Mouse (Mus musculus) lung, postnatal 0 days (tissue): ENCODE measurements around the gene Zswim4. TPM values are rescaled to one million over a fixed set of nuclear protein-coding genes. Genes with fewer than 3 reads are reported as not detected.

Experiments
- ATAC-seq: fragments of 200-750 bp; cut with Nextera tagmentation; 2 replicates; pipeline ENCODE4 v1.8.0; 2017; ENCODE audit warnings: moderate library complexity
- DNase-seq: peaks from one replicate; pipeline ENCODE4 v3.0.0-alpha.2; 2016; ENCODE audit warnings: low spot score
- H3K27ac ChIP-seq: fragments of 300-500 bp; sonication (generic); 2 replicates; pipeline ENCODE4 v1.5.1; 2014; ENCODE audit warnings: antibody characterized with exemption, mild to moderate bottlenecking, low read length, mixed read lengths
- H3K27me3 ChIP-seq: fragments of 300-500 bp; sonication (generic); replicated peaks from 2 replicates; pipeline ENCODE4 v1.6.1; 2014; ENCODE audit warnings: low read length, mixed read lengths; ENCODE audit not compliant: insufficient read depth
- H3K36me3 ChIP-seq: fragments of 300-500 bp; sonication (generic); 2 replicates; pipeline ENCODE4 v1.6.1; 2014; ENCODE audit warnings: low read length, mixed read lengths; ENCODE audit not compliant: insufficient read depth
- H3K4me1 ChIP-seq: fragments of 300-500 bp; sonication (generic); 2 replicates; pipeline ENCODE4 v1.6.1; 2014; ENCODE audit warnings: antibody characterized with exemption, low read depth, low read length, mixed read lengths; ENCODE audit not compliant: insufficient read depth
- H3K4me2 ChIP-seq: fragments of 300-500 bp; sonication (generic); replicated peaks from 2 replicates; pipeline ENCODE4 v1.6.1; 2014; ENCODE audit warnings: low read depth, mild to moderate bottlenecking, low read length, moderate library complexity, mixed read lengths
- H3K4me3 ChIP-seq: fragments of 300-500 bp; sonication (generic); 2 replicates; pipeline ENCODE4 v1.5.1; 2014; ENCODE audit warnings: low read depth, low read length
- H3K9ac ChIP-seq: fragments of 300-500 bp; sonication (generic); replicated peaks from 2 replicates; pipeline ENCODE4 v1.6.1; 2014; ENCODE audit warnings: low read depth, mild to moderate bottlenecking
- H3K9me3 ChIP-seq: fragments of 300-500 bp; sonication (generic); 2 replicates; pipeline ENCODE4 v1.6.1; 2016; ENCODE audit warnings: low read length, mixed read lengths
- CTCF ChIP-seq: IDR thresholded peaks from 2 replicates; pipeline ENCODE4 v1.5.1; 2016; ENCODE audit warnings: antibody characterized with exemption, mild to moderate bottlenecking
- EP300 ChIP-seq: IDR thresholded peaks from 2 replicates; pipeline ENCODE4 v1.6.1; 2016; ENCODE audit warnings: antibody characterized with exemption, mild to moderate bottlenecking, control low read depth
- WGBS: fragments of 180-500 bp; shearing (Covaris S2); extraction: QIAGEN DNeasy Blood & Tissue Kit; methylation state at CpG from one replicate; pipeline ENCODE4 v1.1.7; 2014; 5-methylcytosine and 5-hydroxymethylcytosine counted together
- polyA plus RNA-seq: library from polyadenylated mRNA; unstranded; fragments of >200 nt; fragmentation: Nextera tagmentation; extraction: Ambion mirVana; gene quantifications from 2 replicates; pipeline ENCODE4 v1.2.1, GENCODE M21; 2015

Gene Zswim4
- polyA plus RNA-seq, 1 experiment from 2014 or later, result 7.8 TPM

GRCm38 (mm10) chr8:84193566-84193965 is 43.3 kb downstream of the Zswim4 start:
- Histone ChIP-seq H3K27ac (peak overlapping the region; percentile 94), H3K9ac (no peak overlapping the region), H3K4me1 (peaks cover 30% of the 10 kb centered on the region; the same call in 1 of the 2 replicates), H3K27me3 (no peaks in the 10 kb centered on the region), H3K4me3 (no peak overlapping the region), H3K9me3 (no peaks in the 10 kb centered on the region), H3K36me3 (no peaks in the 10 kb centered on the region), H3K4me2 (no peak overlapping the region)
- no peak for ATAC-seq
- peak; percentile 55 for DNase-seq
- no peak for TF ChIP-seq EP300
- TF ChIP-seq CTCF, result peak; percentile 69
- WGBS, result 76% methylated on average over 5 of the region's 5 CpGs

GRCm38 (mm10) chr8:84193161-84193560 is 43.7 kb downstream of the Zswim4 start:
- H3K9ac ChIP-seq, result no peak overlapping the region
- 68% methylated on average over 4 of the region's 4 CpGs for WGBS
- DNase-seq (no peak), ATAC-seq (no peak)
- H3K4me2 ChIP-seq, result no peak overlapping the region
- H3K9me3 ChIP-seq, result no peaks in the 10 kb centered on the region
- TF ChIP-seq EP300 (no peak), CTCF (no peak)
- H3K4me3 ChIP-seq, result no peak overlapping the region
- H3K4me1 ChIP-seq, result peaks cover 28% of the 10 kb centered on the region; the same call in 1 of the 2 replicates
- H3K27me3 ChIP-seq, result no peaks in the 10 kb centered on the region
- H3K36me3 ChIP-seq, result no peaks in the 10 kb centered on the region
- peak overlapping the region; percentile 94 for H3K27ac ChIP-seq

- H3K4me3 ChIP-seq, result peak overlapping the region; percentile 0; the same call in 1 of the 2 replicates
- DNase-seq (peak; percentile 87), ATAC-seq (peak; percentile 74)
- H3K4me1 ChIP-seq, result peaks cover 22% of the 10 kb centered on the region; the same call in 1 of the 2 replicates
- H3K9me3 ChIP-seq, result no peaks in the 10 kb centered on the region
- H3K9ac ChIP-seq, result no peak overlapping the region
- H3K27me3 ChIP-seq, result no peaks in the 10 kb centered on the region
- 3% methylated on average over 18 of the region's 33 CpGs for WGBS
- H3K36me3 ChIP-seq, result no peaks in the 10 kb centered on the region
- TF ChIP-seq EP300 (no peak), CTCF (no peak)
- H3K4me2 ChIP-seq, result peak overlapping the region; percentile 41
- H3K27ac ChIP-seq, result peak overlapping the region; percentile 94
Observed at GRCm38 (mm10) chr8:84192555-84192954, 44.3 kb downstream of the Zswim4 start.

GRCm38 (mm10) chr8:84192023-84192422 is 44.8 kb downstream of the Zswim4 start:
- no peak overlapping the region for H3K9ac ChIP-seq
- WGBS, result 27% methylated on average over 13 of the region's 13 CpGs
- no peaks in the 10 kb centered on the region for H3K36me3 ChIP-seq
- H3K27ac ChIP-seq, result peak overlapping the region; percentile 94
- H3K4me3 ChIP-seq, result no peak overlapping the region
- H3K27me3 ChIP-seq, result no peaks in the 10 kb centered on the region
- ATAC-seq (peak; percentile 89), DNase-seq (peak; percentile 97)
- H3K9me3 ChIP-seq, result no peaks in the 10 kb centered on the region
- peaks cover 22% of the 10 kb centered on the region; the same call in 1 of the 2 replicates for H3K4me1 ChIP-seq
- peak overlapping the region; percentile 41 for H3K4me2 ChIP-seq
- TF ChIP-seq CTCF (0 out of 2 replicates have a peak, but pooled peaks have one; percentile 6), EP300 (peak; percentile 98)

GRCm38 (mm10) chr8:84190191-84190867 is 46.5 kb downstream of the Zswim4 start:
- Histone ChIP-seq H3K27ac (peak overlapping the region; percentile 86), H3K4me2 (no peak overlapping the region), H3K9me3 (no peaks in the 10 kb centered on the region), H3K27me3 (no peaks in the 10 kb centered on the region), H3K36me3 (no peaks in the 10 kb centered on the region), H3K4me1 (peaks cover 22% of the 10 kb centered on the region; the same call in 1 of the 2 replicates), H3K9ac (no peak overlapping the region), H3K4me3 (no peak overlapping the region)
- WGBS, result 93% methylated on average over 7 of the region's 7 CpGs
- DNase-seq (no peak), ATAC-seq (no peak)
- TF ChIP-seq CTCF (no peak), EP300 (no peak)

GRCm38 (mm10) chr8:84189603-84190002 is 47.3 kb downstream of the Zswim4 start:
- H3K9ac ChIP-seq, result 0 out of 2 replicates have a peak overlapping the region, but pooled peaks have one; percentile 8
- ATAC-seq (no peak; the same call in 1 of the 2 replicates), DNase-seq (peak; percentile 73)
- H3K36me3 ChIP-seq, result no peaks in the 10 kb centered on the region
- no peak overlapping the region for H3K4me3 ChIP-seq
- TF ChIP-seq CTCF (no peak), EP300 (peak; percentile 81)
- no peak overlapping the region for H3K4me2 ChIP-seq
- H3K4me1 ChIP-seq, result peaks cover 22% of the 10 kb centered on the region; the same call in 1 of the 2 replicates
- WGBS, result 25% methylated on average over 4 of the region's 4 CpGs
- no peaks in the 10 kb centered on the region for H3K27me3 ChIP-seq
- H3K27ac ChIP-seq, result peak overlapping the region; percentile 86
- no peaks in the 10 kb centered on the region for H3K9me3 ChIP-seq
